Mouse (Mus musculus) cortical plate, adult 2 months (tissue): ENCODE measurements at regions not wholly inside any gene's neighbourhood (a gene's known extent, or its start where the extent isn't known, plus 50 kb on each side); places are given as distances from the start of the nearest gene placed in this dataset.

Experiments
- CTCF ChIP-seq: fragments of 200-500 bp; IDR thresholded peaks from 2 replicates; pipeline ENCODE4 v1.5.1; 2011; ENCODE audit warnings: mild to moderate bottlenecking, control low read depth, low read length; ENCODE audit not compliant: insufficient read depth; ENCODE audit errors: extremely low read depth
- POLR2A ChIP-seq: fragments of 200-500 bp; IDR thresholded peaks from 2 replicates; pipeline ENCODE4 v1.6.1; 2011; ENCODE audit warnings: mild to moderate bottlenecking, low read length, control low read depth; ENCODE audit not compliant: insufficient read depth; ENCODE audit errors: extremely low read depth

GRCm38 (mm10) chr7:54491254-54491653 lies 344.0 kb upstream of the Luzp2 start:
- TF ChIP-seq CTCF, result no peak
- no peak for TF ChIP-seq POLR2A
